Mouse (Mus musculus) cerebellum, postnatal 10 days (tissue): ENCODE measurements around the gene Ift81.

Source experiments
- DNase-seq, 2 experiments: peaks; one replicate each; pipeline ENCODE4 v3.0.0; 2021; ENCODE audit warnings: mixed read lengths in 2 of 2

The Ift81 gene

GRCm38 (mm10) chr5:122543392-122543791 is 70.9 kb downstream of the Ift81 start:
- no peak for DNase-seq

GRCm38 (mm10) chr5:122541871-122542270 is 72.4 kb downstream of the Ift81 start:
- DNase-seq, result no peak

- DNase-seq, result no peak
Observed at GRCm38 (mm10) chr5:122538077-122538476, 76.2 kb downstream of the Ift81 start.

- no peak for DNase-seq
Observed at GRCm38 (mm10) chr5:122537654-122538053, 76.7 kb downstream of the Ift81 start.

- DNase-seq, result peak; percentile 59 to 68
Observed at GRCm38 (mm10) chr5:122533884-122534283, 80.4 kb downstream of the Ift81 start.

- DNase-seq, result no peak
Observed at GRCm38 (mm10) chr5:122529913-122530604, 84.3 kb downstream of the Ift81 start.

- peak; percentile 49 to 61 for DNase-seq
Observed at GRCm38 (mm10) chr5:122529316-122529715, 85.0 kb downstream of the Ift81 start.

- DNase-seq, result no peak
Observed at GRCm38 (mm10) chr5:122528591-122528990, 85.7 kb downstream of the Ift81 start.

- no peak for DNase-seq
Observed at GRCm38 (mm10) chr5:122527761-122528160, 86.6 kb downstream of the Ift81 start.

GRCm38 (mm10) chr5:122526878-122527730 is 87.2 kb downstream of the Ift81 start:
- peak; percentile 40 to 53 for DNase-seq

- DNase-seq, result peak; percentile 69 to 82
Observed at GRCm38 (mm10) chr5:122526405-122526804, 87.9 kb downstream of the Ift81 start.

GRCm38 (mm10) chr5:122525238-122525931 is 88.9 kb downstream of the Ift81 start:
- DNase-seq, result no peak

GRCm38 (mm10) chr5:122524854-122525237 is 89.5 kb downstream of the Ift81 start:
- DNase-seq, result peak in 1 of 2 experiments; percentile 17

GRCm38 (mm10) chr5:122524244-122524643 is 90.1 kb downstream of the Ift81 start:
- peak in 1 of 2 experiments; percentile 17 for DNase-seq

GRCm38 (mm10) chr5:122521130-122521473 is 93.2 kb downstream of the Ift81 start:
- no peak for DNase-seq

- DNase-seq, result no peak
Observed at GRCm38 (mm10) chr5:122520254-122521129, 93.8 kb downstream of the Ift81 start.

- no peak for DNase-seq
Observed at GRCm38 (mm10) chr5:122519043-122519660, 95.2 kb downstream of the Ift81 start.

- no peak for DNase-seq
Observed at GRCm38 (mm10) chr5:122518247-122518646, 96.1 kb downstream of the Ift81 start.

GRCm38 (mm10) chr5:122516901-122517300 is 97.4 kb downstream of the Ift81 start:
- no peak for DNase-seq

GRCm38 (mm10) chr5:122516029-122516730 is 98.1 kb downstream of the Ift81 start:
- DNase-seq, result no peak

GRCm38 (mm10) chr5:122514127-122514521 is 100.2 kb downstream of the Ift81 start:
- no peak for DNase-seq
